Comparison of ENCODE assay signal across 10 mouse cellular contexts in genomic region chr1:72826931-72827330, GRCm38 (mm10). TPM values are rescaled to one million over a fixed set of nuclear protein-coding genes. Genes with fewer than 3 reads are reported as not detected.
DNase-seq lines count a peak whose midpoint lies in the region; ATAC-seq and TF ChIP-seq lines count a peak whose summit lies in the region.
"Had no signal": no experiment of that assay in that cellular context is flagged by ENCODE, and none has a peak within 500 bp of the region (broad histone marks: within the 10 kb centered on the region; RNA-seq: fewer than 3 reads in every experiment).

No protein-coding gene starts in this region.

- WGBS in forebrain, postnatal 0 days = 6% methylated on average over 7 of the region's 7 CpGs
- under 1% methylated on average over 7 of the region's 7 CpGs for WGBS in midbrain, embryonic 10.5 days

- 0 out of 2 replicates have a peak, but pooled peaks have one; percentile 12 for ATAC-seq in forebrain, postnatal 0 days

- dilution Hi-C loops in CH12.LX (cut with MboI; ENCODE audit: extremely low pct_ligation_motif_present, extremely low pct_unique_long_range_greater_than_20kb, low sequenced_read_pairs) = no loop called here

- TF ChIP-seq CTCF in CH12.LX (conservative IDR thresholded peaks at IDR 0.05 in 1 of 2, IDR thresholded peaks at IDR 0.05 in 1 of 2; ENCODE audit: low read depth in 2 of 2, low read length in 2 of 2) = no peak
- no peak for TF ChIP-seq CTCF in ES-Bruce4 (IDR thresholded peaks at IDR 0.05; ENCODE audit: low read depth, low read length)
- no peak for TF ChIP-seq CTCF in forebrain, postnatal 0 days (IDR thresholded peaks at IDR 0.05; ENCODE audit: low read depth)
- no peak for TF ChIP-seq CTCF in left cerebral cortex, adult 2 months (IDR thresholded peaks at IDR 0.05)

- peaks cover 33% of the 10 kb centered on the region for H3K79me2 ChIP-seq in CH12.LX (replicated peaks; ENCODE audit: control insufficient read depth, extremely low read depth, insufficient read depth, poor library complexity, severe bottlenecking)

- H3K4me1 ChIP-seq in CH12.LX (ENCODE audit: control insufficient read depth in 1 of 2, insufficient read depth in 2 of 2) = peaks cover 16 to 60% of the 10 kb centered on the region in 2 experiments
- H3K4me1 ChIP-seq in ES-Bruce4 (ENCODE audit: control insufficient read depth, insufficient read depth, low read length) = peaks cover 10% of the 10 kb centered on the region
- H3K4me1 ChIP-seq in forebrain, postnatal 0 days (ENCODE audit: insufficient read depth) = 0 out of 2 replicates have a peak, but pooled peaks cover 5% of the 10 kb centered on the region
- peaks cover 69% of the 10 kb centered on the region for H3K4me1 ChIP-seq in midbrain, embryonic 10.5 days

- peaks cover 5 to 9% of the 10 kb centered on the region in 2 experiments for H3K36me3 ChIP-seq in CH12.LX (replicated peaks in 1 of 2; ENCODE audit: control insufficient read depth in 1 of 2, insufficient read depth in 1 of 2, low read length in 1 of 2)
- H3K36me3 ChIP-seq in ES-Bruce4 (ENCODE audit: control insufficient read depth, insufficient read depth, low read length, poor library complexity, severe bottlenecking) = peaks cover 7% of the 10 kb centered on the region
- H3K36me3 ChIP-seq in forebrain, postnatal 0 days (ENCODE audit: insufficient read depth) = no peaks in the 10 kb centered on the region
- peaks cover 43% of the 10 kb centered on the region for H3K36me3 ChIP-seq in midbrain, embryonic 10.5 days

- H3K9ac ChIP-seq in CH12.LX (ENCODE audit: insufficient read depth, low read depth) = peak overlapping the region; percentile 92
- peak overlapping the region; percentile 37; the same call in 1 of the 2 replicates for H3K9ac ChIP-seq in ES-Bruce4 (ENCODE audit: low read depth, poor library complexity, severe bottlenecking)
- peak overlapping the region; percentile 78 for H3K9ac ChIP-seq in forebrain, postnatal 0 days

- in situ Hi-C loops in CH12.LX (cut with MboI; ENCODE audit: low pct_ligation_motif_present, low pct_unique_long_range_greater_than_20kb, low sequenced_read_pairs) = loop anchor here (25.0 kb wide), 1 partner anchor 390 kb away; no protein-coding TSS in a partner anchor

- no peak for TF ChIP-seq RAD21 in CH12.LX (IDR thresholded peaks at IDR 0.05; ENCODE audit: low read depth, low read length)

- peak overlapping the region; percentile 75 to 98 (median 77) for H3K4me3 ChIP-seq in CH12.LX (replicated peaks in 1 of 3; ENCODE audit: low read depth in 2 of 3, low read length in 2 of 3, poor library complexity in 1 of 3)
- H3K4me3 ChIP-seq in ES-Bruce4 (ENCODE audit: low read depth, low read length) = peak overlapping the region; percentile 62
- H3K4me3 ChIP-seq in forebrain, postnatal 0 days (ENCODE audit: low read depth, low read length) = peak overlapping the region; percentile 66
- H3K4me3 ChIP-seq in midbrain, embryonic 10.5 days = peak overlapping the region; percentile 90
- H3K4me3 ChIP-seq in left cerebral cortex, adult 2 months = no peak overlapping the region

- no peak for TF ChIP-seq POLR2A in CH12.LX (IDR thresholded peaks at IDR 0.05; ENCODE audit: low read depth, low read length)
- no peak for TF ChIP-seq POLR2A in ES-Bruce4 (IDR thresholded peaks at IDR 0.05; ENCODE audit: insufficient read depth, low read length)

- H3K4me2 ChIP-seq in CH12.LX (ENCODE audit: insufficient read depth, low read depth, poor library complexity, severe bottlenecking) = peak overlapping the region; percentile 92
- H3K4me2 ChIP-seq in forebrain, postnatal 0 days (ENCODE audit: low read depth) = peak overlapping the region; percentile 89

- H3K9me3 ChIP-seq in CH12.LX (replicated peaks; ENCODE audit: low read length) (peaks cover 5% of the 10 kb centered on the region), ES-Bruce4 (replicated peaks; ENCODE audit: control insufficient read depth, insufficient read depth, low read length, poor library complexity, severe bottlenecking) (no peaks in the 10 kb centered on the region)
- no peaks in the 10 kb centered on the region for H3K9me3 ChIP-seq in forebrain, postnatal 0 days (ENCODE audit: low read length)
- H3K9me3 ChIP-seq in midbrain, embryonic 10.5 days (replicated peaks) = peaks cover 6% of the 10 kb centered on the region; the same call in 1 of the 2 replicates

- H3K27me3 ChIP-seq in CH12.LX (replicated peaks) (peaks cover 9% of the 10 kb centered on the region), ES-Bruce4 (ENCODE audit: control insufficient read depth, insufficient read depth, low read length, poor library complexity, severe bottlenecking) (no peaks in the 10 kb centered on the region)
- H3K27me3 ChIP-seq in forebrain, postnatal 0 days (ENCODE audit: insufficient read depth, low read length) = no peaks in the 10 kb centered on the region
- H3K27me3 ChIP-seq in midbrain, embryonic 10.5 days (ENCODE audit: low read depth, poor library complexity, severe bottlenecking) = peaks cover 10% of the 10 kb centered on the region

- TF ChIP-seq EP300 in CH12.LX (IDR thresholded peaks at IDR 0.05; ENCODE audit: low read length) = no peak
- no peak for TF ChIP-seq EP300 in ES-Bruce4 (IDR thresholded peaks at IDR 0.05; ENCODE audit: insufficient read depth, low read depth, low read length)

- no peak for DNase-seq in CH12.LX (ENCODE audit: extremely low read depth)
- peak; percentile 37 for DNase-seq in forebrain, postnatal 0 days
- DNase-seq in midbrain, embryonic 10.5 days (ENCODE audit: low spot score) = no peak
- no peak for DNase-seq in adrenal gland, postnatal 10 days
- DNase-seq in left cerebral cortex, adult 2 months (ENCODE audit: extremely low spot score in 1 of 2, low spot score in 2 of 2) = no peak
- DNase-seq in heart, postnatal 10 days = no peak
- DNase-seq in frontal cortex, postnatal 10 days (ENCODE audit: low spot score in 2 of 2) = no peak
- DNase-seq: cerebellum, adult 9-10 months; heart, adult 11 months had no signal

- peak overlapping the region; percentile 81; the same call in 1 of the 2 replicates for H3K27ac ChIP-seq in CH12.LX (ENCODE audit: insufficient read depth, low read depth)
- H3K27ac ChIP-seq in ES-Bruce4 (ENCODE audit: insufficient read depth, low read length) = peak overlapping the region; percentile 43
- H3K27ac ChIP-seq in forebrain, postnatal 0 days (ENCODE audit: low read depth, low read length) = peak overlapping the region; percentile 46
- peak overlapping the region; percentile 95 for H3K27ac ChIP-seq in midbrain, embryonic 10.5 days (replicated peaks)
- no peak overlapping the region for H3K27ac ChIP-seq in left cerebral cortex, adult 2 months

- intact Hi-C loops in left cerebral cortex, adult 2 months (cut with DNase I) = loop anchor here (5.0 to 10.0 kb wide), 2 partner anchors 85 to 112 kb away; partner anchors contain the start of gene Rpl37a
- intact Hi-C loops in heart, postnatal 10 days (cut with DNase I) = no loop called here

TF ChIP-seq in CH12.LX, 34 proteins besides CTCF, POLR2A, EP300 and RAD21:
- TF ChIP-seq ZNF384 (IDR thresholded peaks at IDR 0.05; ENCODE audit: low read depth, low read length) = no peak
- TF ChIP-seq NRF1 (IDR thresholded peaks at IDR 0.05; ENCODE audit: low read depth, low read length) = no peak
- no peak for TF ChIP-seq PAX5 (IDR thresholded peaks at IDR 0.05; ENCODE audit: low read length)
- no peak for TF ChIP-seq SMC3 (IDR thresholded peaks at IDR 0.05; ENCODE audit: low read depth, low read length)
- TF ChIP-seq USF1 (IDR thresholded peaks at IDR 0.05; ENCODE audit: low read depth, low read length) = no peak
- TF ChIP-seq RCOR1 (conservative IDR thresholded peaks at IDR 0.05; ENCODE audit: low read depth, low read length) = no peak
- TF ChIP-seq ZC3H11A (IDR thresholded peaks at IDR 0.05; ENCODE audit: low read depth, low read length) = no peak
- TF ChIP-seq CHD2 (IDR thresholded peaks at IDR 0.05; ENCODE audit: low read length) = no peak
- no peak for TF ChIP-seq MAFK (IDR thresholded peaks at IDR 0.05; ENCODE audit: insufficient replicate concordance, low read length)
- TF ChIP-seq UBTF (IDR thresholded peaks at IDR 0.05; ENCODE audit: low read depth, low read length) = no peak
- no peak for TF ChIP-seq MAZ (IDR thresholded peaks at IDR 0.05; ENCODE audit: low read depth, low read length)
- no peak for TF ChIP-seq ZMIZ1 (IDR thresholded peaks at IDR 0.05; ENCODE audit: low read depth, low read length)

RNA-seq across cellular contexts. Expression of gene Igfbp2, which starts 2.6 kb away (rescaled TPM):
- 386 and 662 TPM in 2 replicates for total RNA-seq in CH12.LX (2012; rRNA removed)
- total RNA-seq in CH12.LX (2014; rRNA removed) = 264 and 294 TPM in 2 replicates
- 350 and 355 TPM in 2 replicates for polyA plus RNA-seq in CH12.LX (2012; ENCODE audit: insufficient read length, low read depth)
- 537 and 588 TPM in 2 replicates for polyA plus RNA-seq in ES-Bruce4 (2011; ENCODE audit: insufficient read depth, insufficient read length, low read depth, missing spikeins)
- total RNA-seq in forebrain, postnatal 0 days (2014; rRNA removed) = 311 and 330 TPM in 2 replicates
- polyA plus RNA-seq in forebrain, postnatal 0 days (2015; fragmentation: Nextera tagmentation; extraction: Ambion mirVana) = 341 and 409 TPM in 2 replicates
- 585 and 600 TPM in 2 replicates for polyA plus RNA-seq in midbrain, embryonic 10.5 days (2016; fragmentation: Nextera tagmentation; extraction: Ambion mirVana)
- total RNA-seq in adrenal gland, postnatal 10 days (2021) = 100 to 1,000 TPM; 210 to 501 TPM
- total RNA-seq in left cerebral cortex, adult 2 months (2021) = 10 to 100 TPM; 71.2 to 74.0 TPM
- 1 to 10 TPM in 1 of 2 experiments, under 1 TPM in 1; 0.86 to 2.1 TPM for total RNA-seq in heart, postnatal 10 days (2021)

RNA-seq across cellular contexts. Expression of gene Igfbp5, which starts 47.8 kb away (rescaled TPM):
- total RNA-seq in CH12.LX (2012; rRNA removed) (0.04 and 0.08 TPM in 2 replicates), CH12.LX (2014; rRNA removed) (not detected in 2 replicates)
- polyA plus RNA-seq in CH12.LX (2012; ENCODE audit: insufficient read length, low read depth) (0.09 and 0.14 TPM in 2 replicates), ES-Bruce4 (2011; ENCODE audit: insufficient read depth, insufficient read length, low read depth, missing spikeins) (0.99 TPM in 2 replicates)
- 68.2 and 104 TPM in 2 replicates for total RNA-seq in forebrain, postnatal 0 days (2014; rRNA removed)
- polyA plus RNA-seq in forebrain, postnatal 0 days (2015; fragmentation: Nextera tagmentation; extraction: Ambion mirVana) = 26.1 and 36.2 TPM in 2 replicates
- 48.2 and 49.9 TPM in 2 replicates for polyA plus RNA-seq in midbrain, embryonic 10.5 days (2016; fragmentation: Nextera tagmentation; extraction: Ambion mirVana)
- 100 to 1,000 TPM in 1 of 2 experiments, 10 to 100 TPM in 1; 85.9 to 120 TPM for total RNA-seq in adrenal gland, postnatal 10 days (2021)
- 10 to 100 TPM; 42.7 to 51.6 TPM for total RNA-seq in left cerebral cortex, adult 2 months (2021)
- 100 to 1,000 TPM; 152 to 192 TPM for total RNA-seq in heart, postnatal 10 days (2021)

Comparison
In these comparisons a context has a peak if more than half of its experiments do, and no peak if none do; other contexts are left out.
1. H3K9ac ChIP-seq: peak in every context shown above with its lines; median percentile 92 in CH12.LX; 78 in forebrain, postnatal 0 days; 37 in ES-Bruce4.
2. RNA of gene Igfbp2, which starts 2.6 kb away (total RNA-seq): 264 to 662 TPM in CH12.LX, 210 to 501 TPM in adrenal gland, postnatal 10 days, 311 to 330 TPM in forebrain, postnatal 0 days and 71.2 to 74.0 TPM in left cerebral cortex, adult 2 months; 0.86 to 2.1 TPM in heart, postnatal 10 days; every median in the first group is over 10 times any median in the second.
3. RNA of gene Igfbp5, which starts 47.8 kb away (total RNA-seq): 152 to 192 TPM in heart, postnatal 10 days, 85.9 to 120 TPM in adrenal gland, postnatal 10 days, 68.2 to 104 TPM in forebrain, postnatal 0 days and 42.7 to 51.6 TPM in left cerebral cortex, adult 2 months; 0.04 to 0.08 TPM in CH12.LX; every median in the first group is over 10 times any median in the second.